Mouse (Mus musculus) embryonic fibroblast, embryonic 13.5 days (primary cell): ENCODE data around the gene Bicdl2. TPM values are rescaled to one million over a fixed set of nuclear protein-coding genes. Genes with fewer than 3 reads are reported as not detected.

Source experiments
- H3K27ac ChIP-seq: 2 replicates; pipeline ENCODE4 v1.5.1; 2012; ENCODE audit warnings: low read length, control low read depth, inconsistent platforms; ENCODE audit not compliant: insufficient read depth
- H3K4me1 ChIP-seq: 2 replicates; pipeline ENCODE4 v1.6.1; 2011; ENCODE audit warnings: low read length; ENCODE audit not compliant: control insufficient read depth, insufficient read depth
- H3K4me3 ChIP-seq: 2 replicates; pipeline ENCODE4 v1.5.1; 2011; ENCODE audit warnings: mild to moderate bottlenecking, control low read depth, low read length; ENCODE audit not compliant: insufficient read depth
- CTCF ChIP-seq: IDR thresholded peaks from 2 replicates; pipeline ENCODE4 v1.5.1; 2011; ENCODE audit warnings: mild to moderate bottlenecking, control low read depth, low read length, moderate library complexity, borderline replicate concordance; ENCODE audit not compliant: insufficient read depth
- POLR2A ChIP-seq: IDR thresholded peaks from 2 replicates; pipeline ENCODE4 v1.6.1; 2011; ENCODE audit warnings: low read depth, mild to moderate bottlenecking, control low read depth, low read length, moderate library complexity
- polyA plus RNA-seq: library from polyadenylated mRNA; stranded (reverse); fragments of >200 nt; gene quantifications from 2 replicates; pipeline ENCODE4 v1.2.4, GENCODE M21; 2011; ENCODE audit warnings: low read depth; ENCODE audit not compliant: missing spikeins, insufficient read length

Gene Bicdl2
- polyA plus RNA-seq, 1 experiment = not detected

DNA sequence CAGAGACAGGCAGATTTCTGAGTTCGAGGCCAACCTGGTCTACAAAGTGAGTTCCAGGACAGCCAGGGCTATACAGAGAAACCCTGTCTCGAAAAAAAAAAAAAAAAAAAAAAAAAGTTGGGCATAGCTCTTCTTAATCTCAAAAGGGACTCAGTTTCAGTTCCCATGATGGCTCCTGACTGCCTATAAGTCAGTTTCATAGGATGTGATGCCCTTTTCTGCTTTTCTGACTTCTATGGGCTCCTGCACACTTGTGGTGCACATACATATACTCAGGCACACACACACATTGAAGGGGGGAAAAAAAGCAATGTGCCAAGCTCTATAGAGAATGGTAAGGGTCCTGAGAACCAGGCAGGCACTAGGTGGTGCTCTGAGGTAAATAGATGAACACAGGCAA lies 7.0 kb upstream of the Bicdl2 start:
- TF ChIP-seq POLR2A (no peak), CTCF (no peak)
- Histone ChIP-seq H3K4me1 (no peaks in the 10 kb centered on the region), H3K4me3 (no peak overlapping the region)

DNA sequence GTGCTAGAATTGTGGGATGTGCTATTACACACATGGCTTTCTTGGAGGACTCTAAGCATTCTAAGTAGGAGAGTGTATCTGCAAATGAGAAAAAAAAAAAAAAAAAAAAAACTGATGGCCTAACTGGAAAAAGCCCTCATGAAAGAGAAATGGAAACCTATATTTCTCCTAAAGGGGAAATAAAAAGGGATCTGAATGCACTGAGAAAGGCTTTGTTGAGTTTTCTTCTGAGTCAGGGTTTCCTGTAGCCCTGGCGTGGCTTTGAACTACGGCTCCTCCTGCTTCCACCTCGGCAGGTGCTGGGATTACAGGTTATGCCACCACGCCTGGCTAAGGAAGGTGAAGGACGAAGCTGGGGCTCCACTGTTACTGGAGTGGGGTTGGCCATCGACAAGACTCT lies 6.3 kb upstream of the Bicdl2 start:
- H3K4me3 ChIP-seq = no peak overlapping the region
- H3K27ac ChIP-seq = no peak overlapping the region
- no peaks in the 10 kb centered on the region for H3K4me1 ChIP-seq
- TF ChIP-seq POLR2A (no peak), CTCF (no peak)

More for the DNA sequence above, 7.0 kb upstream of the Bicdl2 start:
- H3K27ac ChIP-seq = no peak overlapping the region

DNA sequence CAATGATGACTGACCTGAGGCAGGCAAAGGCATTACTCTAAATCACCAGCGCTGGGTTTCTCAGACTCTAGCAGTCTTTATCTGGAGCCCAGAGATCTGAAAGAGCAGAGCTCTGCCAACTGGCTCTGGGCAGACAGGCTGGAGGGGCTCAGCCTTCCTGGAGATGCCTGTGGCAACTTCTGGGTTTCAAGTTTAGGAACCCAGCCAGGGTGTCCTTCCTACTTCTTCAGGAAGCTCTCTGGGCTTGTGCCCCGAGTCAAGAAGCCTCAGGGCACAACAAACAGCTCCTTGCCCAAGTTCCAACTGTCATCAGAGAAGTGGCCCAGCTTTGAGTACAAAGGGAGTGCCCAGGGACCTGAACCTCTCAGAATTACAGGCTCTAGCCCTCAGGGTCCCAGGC lies 5.9 kb upstream of the Bicdl2 start:
- Histone ChIP-seq H3K4me3 (no peak overlapping the region), H3K4me1 (no peaks in the 10 kb centered on the region), H3K27ac (no peak overlapping the region)
- TF ChIP-seq POLR2A (no peak), CTCF (no peak)

GRCm38 (mm10) chr17:23658450-23658849 lies 1.9 kb upstream of the Bicdl2 start:
- H3K4me1 ChIP-seq = no peaks in the 10 kb centered on the region
- no peak overlapping the region for H3K4me3 ChIP-seq
- H3K27ac ChIP-seq = no peak overlapping the region
- TF ChIP-seq POLR2A (no peak), CTCF (no peak)

GRCm38 (mm10) chr17:23660876-23661200 lies 532 bp downstream of the Bicdl2 start:
- TF ChIP-seq CTCF = no peak
- no peak overlapping the region for H3K27ac ChIP-seq
- H3K4me3 ChIP-seq = no peak overlapping the region
- H3K4me1 ChIP-seq = no peaks in the 10 kb centered on the region

DNA sequence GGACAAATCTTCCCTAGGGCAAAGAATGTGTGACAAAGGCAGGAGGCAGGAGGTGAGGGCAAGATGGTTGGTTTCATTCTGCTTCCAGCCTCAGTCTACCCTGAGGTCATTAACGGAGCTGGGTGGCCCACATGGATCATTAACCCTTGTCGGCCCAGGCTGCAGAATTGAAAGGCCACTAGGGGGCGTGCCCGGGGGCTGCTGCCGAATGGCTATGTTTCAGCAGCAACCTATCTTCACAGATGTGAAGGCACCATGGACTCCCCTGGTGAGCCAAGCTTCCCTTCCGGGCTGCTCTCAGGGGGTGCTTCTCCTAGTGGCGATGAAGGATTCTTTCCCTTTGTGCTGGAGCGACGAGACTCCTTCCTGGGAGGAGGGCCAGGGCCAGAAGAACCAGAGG lies 1.2 kb downstream of the Bicdl2 start:
- Histone ChIP-seq H3K4me1 (no peaks in the 10 kb centered on the region), H3K27ac (no peak overlapping the region), H3K4me3 (no peak overlapping the region)
- TF ChIP-seq CTCF = peak; percentile 34
- no peak for TF ChIP-seq POLR2A

DNA sequence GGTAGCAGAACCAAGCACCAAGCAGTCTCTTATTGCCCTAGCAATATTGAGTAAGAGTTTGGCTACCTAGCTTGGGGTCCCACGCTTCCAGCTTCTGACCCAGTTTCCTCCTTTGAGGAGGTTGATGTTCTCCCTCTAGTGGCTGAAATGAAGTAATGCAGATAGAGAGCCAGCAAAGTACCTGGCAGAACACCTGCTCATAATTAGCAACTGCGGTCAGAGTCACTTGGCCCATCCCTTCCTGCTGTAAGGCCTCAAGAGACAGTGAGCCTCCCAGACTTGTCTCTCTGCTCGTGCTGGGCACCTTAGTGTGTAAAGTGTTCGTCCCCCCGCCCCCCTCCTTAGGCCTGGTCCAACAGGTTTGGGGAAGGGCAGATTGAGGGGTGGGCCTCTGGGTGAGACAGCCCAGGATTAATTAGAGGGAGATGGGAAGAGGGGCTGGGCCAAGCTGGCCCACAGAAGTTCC lies 4.3 kb downstream of the Bicdl2 start:
- TF ChIP-seq CTCF (0 out of 2 replicates have a peak, but pooled peaks have one; percentile 15), POLR2A (no peak)
- Histone ChIP-seq H3K27ac (no peak overlapping the region), H3K4me1 (no peaks in the 10 kb centered on the region), H3K4me3 (no peak overlapping the region)

DNA sequence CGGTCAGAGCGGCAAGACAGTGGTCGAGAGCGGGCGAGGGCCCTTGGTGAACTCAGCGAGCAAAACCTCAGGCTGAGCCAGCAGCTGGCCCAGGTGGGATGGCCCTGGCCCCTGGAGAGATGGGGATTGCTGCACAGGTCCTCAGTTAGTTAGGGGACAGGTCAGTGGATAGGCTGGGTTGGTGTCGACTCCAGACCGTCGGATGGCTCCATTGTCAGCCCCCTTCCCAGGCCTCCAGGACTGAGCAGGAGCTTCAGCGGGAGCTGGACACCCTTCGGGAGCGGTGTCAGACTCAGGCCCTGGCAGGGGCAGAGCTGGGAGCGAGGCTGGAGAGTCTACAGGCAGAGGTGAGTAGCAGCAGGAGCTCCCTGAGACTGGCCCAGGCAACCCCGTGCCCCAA lies 5.2 kb downstream of the Bicdl2 start:
- TF ChIP-seq CTCF (no peak), POLR2A (no peak)
- Histone ChIP-seq H3K4me3 (no peak overlapping the region), H3K4me1 (no peaks in the 10 kb centered on the region), H3K27ac (no peak overlapping the region)

GRCm38 (mm10) chr17:23670516-23671074 lies 10.3 kb downstream of the Bicdl2 start:
- H3K4me3 ChIP-seq = no peak overlapping the region
- H3K27ac ChIP-seq = no peak overlapping the region
- H3K4me1 ChIP-seq = no peaks in the 10 kb centered on the region; the same call in 1 of the 2 replicates
- no peak for TF ChIP-seq CTCF
- no peak for TF ChIP-seq POLR2A

DNA sequence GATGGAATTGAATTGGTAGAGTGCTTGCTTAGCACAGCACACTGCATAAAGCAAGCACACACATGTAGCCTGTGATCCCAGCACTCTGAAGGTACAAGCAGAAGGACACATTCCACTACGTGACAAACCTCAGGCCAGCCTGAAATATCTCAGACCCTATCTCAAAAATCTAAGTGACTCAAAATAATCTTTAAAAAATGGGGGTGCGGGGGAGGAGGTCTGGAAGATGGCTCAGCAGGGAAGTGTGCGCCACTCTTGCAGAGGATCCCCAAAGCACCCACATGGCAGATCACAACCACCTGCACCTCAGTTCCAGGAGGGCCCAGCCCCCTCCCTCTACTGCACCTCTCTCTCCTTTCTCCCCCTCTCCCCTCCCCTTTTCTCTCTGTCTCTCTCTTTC lies 11.2 kb downstream of the Bicdl2 start:
- Histone ChIP-seq H3K27ac (no peak overlapping the region), H3K4me3 (no peak overlapping the region), H3K4me1 (no peaks in the 10 kb centered on the region; the same call in 1 of the 2 replicates)
- TF ChIP-seq POLR2A (no peak), CTCF (no peak)

DNA sequence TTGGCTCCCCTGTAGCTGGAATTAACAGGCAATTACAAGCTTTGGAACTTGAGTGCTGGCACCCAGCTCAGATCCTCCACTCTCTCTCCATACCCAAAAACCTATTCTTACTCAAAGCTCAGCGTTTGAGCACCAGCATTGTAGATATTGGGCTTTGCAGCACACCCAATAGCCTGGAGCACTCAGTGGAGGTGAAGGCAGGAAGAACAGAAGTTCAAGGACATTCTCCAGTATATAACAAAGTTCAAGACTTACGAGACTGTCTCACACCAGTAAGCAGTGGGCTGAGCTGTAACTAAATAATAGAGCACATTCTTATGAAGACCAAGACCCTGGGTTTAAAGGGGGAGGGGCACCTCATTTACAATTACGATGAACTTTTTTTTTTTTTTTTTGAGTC lies 12.5 kb downstream of the Bicdl2 start:
- H3K27ac ChIP-seq = no peak overlapping the region
- H3K4me1 ChIP-seq = no peaks in the 10 kb centered on the region; the same call in 1 of the 2 replicates
- H3K4me3 ChIP-seq = peak overlapping the region; percentile 83
- TF ChIP-seq CTCF = no peak
- TF ChIP-seq POLR2A = no peak
